ENCODE assay signal across 8 mouse cellular contexts in the genomic region with DNA sequence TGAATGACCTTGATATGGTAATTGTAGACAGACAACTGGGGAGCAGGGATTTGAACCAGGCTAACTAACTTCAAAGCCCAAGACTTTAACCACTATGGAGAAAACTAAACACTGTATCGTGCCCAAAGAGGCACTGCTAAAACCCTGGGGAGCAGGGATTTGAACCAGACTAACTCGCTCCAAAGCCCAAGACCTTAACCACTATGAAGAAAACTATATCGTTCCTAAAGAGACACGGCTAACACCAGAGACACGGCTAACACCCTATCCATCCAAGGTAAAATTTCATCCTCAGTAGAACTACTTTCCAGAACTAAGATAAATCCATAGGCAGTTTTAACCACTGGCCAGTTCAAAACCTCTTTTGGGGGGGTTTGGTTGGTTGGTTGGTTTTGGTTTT. TPM values are rescaled to one million over a fixed set of nuclear protein-coding genes. Genes with fewer than 3 reads are reported as not detected.
DNase-seq lines count a peak whose midpoint lies in the region; ATAC-seq lines count a peak whose summit lies in the region.
"Had no signal": no experiment of that assay in that cellular context is flagged by ENCODE, and none has a peak within 500 bp of the region (broad histone marks: within the 10 kb centered on the region; RNA-seq: fewer than 3 reads in every experiment).

No protein-coding gene starts in this region.

- peak overlapping the region; percentile 80 for H3K4me3 ChIP-seq in lung, embryonic 16.5 days (ENCODE audit: low read length)
- no peak overlapping the region for H3K4me3 ChIP-seq in forebrain, embryonic 16.5 days (replicated peaks; ENCODE audit: low read length)
- peak overlapping the region; percentile 84 for H3K4me3 ChIP-seq in limb, embryonic 15.5 days
- H3K4me3 ChIP-seq in stomach, embryonic 15.5 days (replicated peaks) = peak overlapping the region; percentile 71

- no peaks in the 10 kb centered on the region for H3K27me3 ChIP-seq in lung, embryonic 16.5 days (ENCODE audit: control insufficient read depth, insufficient read depth, low read depth, low read length)
- peaks cover 8% of the 10 kb centered on the region; the same call in 1 of the 2 replicates for H3K27me3 ChIP-seq in forebrain, embryonic 16.5 days (replicated peaks; ENCODE audit: control insufficient read depth, insufficient read depth, low read length)
- H3K27me3 ChIP-seq in limb, embryonic 15.5 days = no peaks in the 10 kb centered on the region
- no peaks in the 10 kb centered on the region for H3K27me3 ChIP-seq in stomach, embryonic 15.5 days (replicated peaks)

- H3K9ac ChIP-seq in lung, embryonic 16.5 days (ENCODE audit: low read length) = no peak overlapping the region
- H3K9ac ChIP-seq in forebrain, embryonic 16.5 days (replicated peaks; ENCODE audit: low read depth, low read length) = no peak overlapping the region
- no peak overlapping the region for H3K9ac ChIP-seq in limb, embryonic 15.5 days
- no peak overlapping the region for H3K9ac ChIP-seq in stomach, embryonic 15.5 days

- intact Hi-C loops in left cerebral cortex, postnatal 36 days (cut with DNase I) = loop anchor here (10.0 kb wide), 1 partner anchor 60 kb away; no protein-coding TSS in a partner anchor

- ATAC-seq in lung, embryonic 16.5 days (ENCODE audit: low read depth) = no peak
- ATAC-seq in forebrain, embryonic 16.5 days = no peak
- ATAC-seq in limb, embryonic 15.5 days (ENCODE audit: insufficient number of reproducible peaks, low FRiP score, low TSS enrichment, low read depth) = no peak
- ATAC-seq in stomach, embryonic 15.5 days (ENCODE audit: insufficient read depth, low FRiP score, low read depth) = no peak
- ATAC-seq: activated CD4-positive, CD25-positive, alpha-beta regulatory T cell, adult 4 months had no signal

- H3K27ac ChIP-seq in lung, embryonic 16.5 days (ENCODE audit: low read length) = no peak overlapping the region; the same call in 1 of the 2 replicates
- H3K27ac ChIP-seq in forebrain, embryonic 16.5 days (ENCODE audit: low read length) = no peak overlapping the region
- H3K27ac ChIP-seq in limb, embryonic 15.5 days = no peak overlapping the region
- H3K27ac ChIP-seq in stomach, embryonic 15.5 days = no peak overlapping the region

- no peaks in the 10 kb centered on the region for H3K36me3 ChIP-seq in lung, embryonic 16.5 days (ENCODE audit: control insufficient read depth, insufficient read depth, low read length)
- H3K36me3 ChIP-seq in forebrain, embryonic 16.5 days (ENCODE audit: control insufficient read depth, insufficient read depth) = no peaks in the 10 kb centered on the region
- no peaks in the 10 kb centered on the region for H3K36me3 ChIP-seq in limb, embryonic 15.5 days
- H3K36me3 ChIP-seq in stomach, embryonic 15.5 days = no peaks in the 10 kb centered on the region

- H3K4me1 ChIP-seq in lung, embryonic 16.5 days (replicated peaks; ENCODE audit: control insufficient read depth, insufficient read depth, low read length) = peaks cover 17% of the 10 kb centered on the region
- peaks cover 12% of the 10 kb centered on the region for H3K4me1 ChIP-seq in forebrain, embryonic 16.5 days (replicated peaks; ENCODE audit: control insufficient read depth, insufficient read depth, low read length)
- H3K4me1 ChIP-seq in limb, embryonic 15.5 days = peaks cover 21% of the 10 kb centered on the region
- H3K4me1 ChIP-seq in stomach, embryonic 15.5 days = no peaks in the 10 kb centered on the region

- H3K4me2 ChIP-seq in lung, embryonic 16.5 days (ENCODE audit: low read depth, low read length) = peak overlapping the region; percentile 76
- 0 out of 2 replicates have a peak overlapping the region, but pooled peaks have one; percentile 7 for H3K4me2 ChIP-seq in forebrain, embryonic 16.5 days (ENCODE audit: low read length)
- H3K4me2 ChIP-seq in limb, embryonic 15.5 days = peak overlapping the region; percentile 76
- H3K4me2 ChIP-seq in stomach, embryonic 15.5 days = peak overlapping the region; percentile 85; the same call in 1 of the 2 replicates

- DNase-seq in lung, postnatal 25 days (ENCODE audit: low spot score) = no peak
- DNase-seq in spleen, postnatal 10 days (ENCODE audit: low spot score in 2 of 2) = no peak
- DNase-seq in left cerebral cortex, postnatal 36 days (ENCODE audit: low spot score in 2 of 2) = no peak

- 34% methylated on average over 5 of the region's 5 CpGs for WGBS in lung, embryonic 16.5 days
- WGBS in forebrain, embryonic 16.5 days = 62% methylated on average over 5 of the region's 5 CpGs
- 42% methylated on average over 5 of the region's 5 CpGs for WGBS in limb, embryonic 15.5 days
- 51% methylated on average over 5 of the region's 5 CpGs for WGBS in stomach, embryonic 15.5 days

- no peaks in the 10 kb centered on the region for H3K9me3 ChIP-seq in lung, embryonic 16.5 days (ENCODE audit: control insufficient read depth, low read length)
- H3K9me3 ChIP-seq in forebrain, embryonic 16.5 days (ENCODE audit: control insufficient read depth, low read length) = no peaks in the 10 kb centered on the region
- H3K9me3 ChIP-seq in limb, embryonic 15.5 days = no peaks in the 10 kb centered on the region
- no peaks in the 10 kb centered on the region for H3K9me3 ChIP-seq in stomach, embryonic 15.5 days

RNA-seq across cellular contexts. Expression of a gene that starts 1.3 kb away (rescaled TPM):
- 4.1 and 4.6 TPM in 2 replicates for polyA plus RNA-seq in lung, embryonic 16.5 days (2015; fragmentation: Nextera tagmentation; extraction: Ambion mirVana)
- polyA plus RNA-seq in forebrain, embryonic 16.5 days (2015; fragmentation: Nextera tagmentation; extraction: Ambion mirVana) = 1.3 TPM in 2 replicates
- 5.9 and 6.3 TPM in 2 replicates for polyA plus RNA-seq in limb, embryonic 15.5 days (2015; fragmentation: Nextera tagmentation; extraction: Ambion mirVana)
- 5.4 and 5.5 TPM in 2 replicates for polyA plus RNA-seq in stomach, embryonic 15.5 days (2015; fragmentation: Nextera tagmentation; extraction: Ambion mirVana)
- 10 to 100 TPM; 47.9 to 50.6 TPM for total RNA-seq in left cerebral cortex, postnatal 36 days (2021)

Comparison
In these comparisons a context has a peak if more than half of its experiments do, and no peak if none do; other contexts are left out.
1. H3K4me2 ChIP-seq: peak in every context shown above with its lines; median percentile 85 in stomach, embryonic 15.5 days; 76 in lung, embryonic 16.5 days; 76 in limb, embryonic 15.5 days; 7 in forebrain, embryonic 16.5 days.